Mouse (Mus musculus) limb, embryonic 15.5 days (tissue): ENCODE data around the gene Knstrn. TPM values are rescaled to one million over a fixed set of nuclear protein-coding genes. Genes with fewer than 3 reads are reported as not detected.

Experiments
- ATAC-seq: fragments of 200-750 bp; cut with Nextera tagmentation; 2 replicates; pipeline ENCODE4 v1.8.0; 2017; ENCODE audit warnings: low read depth, moderate TSS enrichment; ENCODE audit not compliant: insufficient number of reproducible peaks, low FRiP score, low TSS enrichment
- H3K27ac ChIP-seq: fragments of 300-500 bp; sonication (generic); 2 replicates; pipeline ENCODE4 v1.5.1; 2015; ENCODE audit warnings: moderate library complexity, mild to moderate bottlenecking, inconsistent platforms
- H3K27me3 ChIP-seq: fragments of 300-500 bp; sonication (generic); 2 replicates; pipeline ENCODE4 v1.6.1; 2015; ENCODE audit warnings: inconsistent platforms
- H3K36me3 ChIP-seq: fragments of 300-500 bp; sonication (generic); 2 replicates; pipeline ENCODE4 v1.6.1; 2015; ENCODE audit warnings: inconsistent platforms
- H3K4me1 ChIP-seq: fragments of 300-500 bp; sonication (generic); 2 replicates; pipeline ENCODE4 v1.6.1; 2015; ENCODE audit warnings: inconsistent platforms
- H3K4me2 ChIP-seq: fragments of 300-500 bp; sonication (generic); 2 replicates; pipeline ENCODE4 v1.6.1; 2015; ENCODE audit warnings: mild to moderate bottlenecking, inconsistent platforms
- H3K4me3 ChIP-seq: fragments of 300-500 bp; sonication (generic); 2 replicates; pipeline ENCODE4 v1.5.1; 2015; ENCODE audit warnings: mild to moderate bottlenecking, inconsistent platforms
- H3K9ac ChIP-seq: fragments of 300-500 bp; sonication (generic); 2 replicates; pipeline ENCODE4 v1.6.1; 2015; ENCODE audit warnings: inconsistent platforms
- H3K9me3 ChIP-seq: fragments of 300-500 bp; sonication (generic); 2 replicates; pipeline ENCODE4 v1.6.1; 2016; ENCODE audit warnings: inconsistent platforms
- WGBS: fragments of 180-500 bp; shearing (Covaris S2); methylation state at CpG from one replicate; pipeline ENCODE4 v1.1.7; 2015; 5-methylcytosine and 5-hydroxymethylcytosine counted together
- polyA plus RNA-seq: library from polyadenylated mRNA; unstranded; fragments of >200 nt; fragmentation: Nextera tagmentation; extraction: Ambion mirVana; gene quantifications from 2 replicates; pipeline ENCODE4 v1.2.1, GENCODE M21; 2015

Gene Knstrn
- polyA plus RNA-seq, 1 experiment from 2014 or later = 75.5 TPM

- WGBS = 3% methylated on average over 7 of the region's 7 CpGs
- peak overlapping the region; percentile 94 for H3K4me2 ChIP-seq
- peak overlapping the region; percentile 50 for H3K4me3 ChIP-seq
Observed at GRCm38 (mm10) chr2:118897392-118897791, 83.6 kb downstream of the Knstrn start.

GRCm38 (mm10) chr2:118897808-118898207 is 84.0 kb downstream of the Knstrn start:
- no peak overlapping the region for H3K4me2 ChIP-seq
- no peak overlapping the region for H3K27ac ChIP-seq
- no peak overlapping the region for H3K9ac ChIP-seq
- H3K36me3 ChIP-seq = no peaks in the 10 kb centered on the region
- H3K4me1 ChIP-seq = peaks cover 46% of the 10 kb centered on the region
- peaks cover 68% of the 10 kb centered on the region for H3K27me3 ChIP-seq
- 0 out of 2 replicates have a peak overlapping the region, but pooled peaks have one; percentile 1 for H3K4me3 ChIP-seq
- ATAC-seq = no peak
- no peaks in the 10 kb centered on the region for H3K9me3 ChIP-seq
- WGBS = 2% methylated on average over 11 of the region's 11 CpGs

More at GRCm38 (mm10) chr2:118897392-118897791, 83.6 kb downstream of the Knstrn start:
- Histone ChIP-seq H3K27me3 (peaks cover 71% of the 10 kb centered on the region), H3K9ac (0 out of 2 replicates have a peak overlapping the region, but pooled peaks have one; percentile 29), H3K4me1 (peaks cover 42% of the 10 kb centered on the region), H3K27ac (no peak overlapping the region), H3K9me3 (no peaks in the 10 kb centered on the region), H3K36me3 (no peaks in the 10 kb centered on the region)
- no peak for ATAC-seq

GRCm38 (mm10) chr2:118898771-118899170 is 85.0 kb downstream of the Knstrn start:
- no peak for ATAC-seq
- WGBS = 10% methylated on average over 4 of the region's 4 CpGs
- H3K27me3 ChIP-seq = peaks cover 69% of the 10 kb centered on the region
- H3K9me3 ChIP-seq = no peaks in the 10 kb centered on the region
- no peak overlapping the region for H3K4me3 ChIP-seq
- H3K27ac ChIP-seq = no peak overlapping the region
- peaks cover 54% of the 10 kb centered on the region for H3K4me1 ChIP-seq
- H3K9ac ChIP-seq = no peak overlapping the region
- H3K4me2 ChIP-seq = no peak overlapping the region
- H3K36me3 ChIP-seq = no peaks in the 10 kb centered on the region

- Histone ChIP-seq H3K4me3 (no peak overlapping the region), H3K9me3 (no peaks in the 10 kb centered on the region), H3K4me1 (peaks cover 57% of the 10 kb centered on the region), H3K36me3 (no peaks in the 10 kb centered on the region), H3K4me2 (no peak overlapping the region), H3K27me3 (peaks cover 74% of the 10 kb centered on the region), H3K27ac (no peak overlapping the region), H3K9ac (no peak overlapping the region)
- 23% methylated on average over 7 of the region's 7 CpGs for WGBS
- ATAC-seq = no peak
Observed at GRCm38 (mm10) chr2:118899306-118899705, 85.5 kb downstream of the Knstrn start.

- H3K27ac ChIP-seq = no peak within 1 kb of the TSS
- no peak for ATAC-seq
- 3% methylated on average over 32 of the region's 32 CpGs for WGBS
- peaks cover 57% of the 10 kb centered on the region for H3K4me1 ChIP-seq
- no peaks in the 10 kb centered on the region for H3K9me3 ChIP-seq
- H3K9ac ChIP-seq = peak within 1 kb of the TSS; percentile 23; the same call in 1 of the 2 replicates
- H3K27me3 ChIP-seq = peaks cover 67% of the 10 kb centered on the region
- no peaks in the 10 kb centered on the region for H3K36me3 ChIP-seq
- peak within 1 kb of the TSS; percentile 98 for H3K4me2 ChIP-seq
- H3K4me3 ChIP-seq = peak within 1 kb of the TSS; percentile 91
Observed at GRCm38 (mm10) chr2:118899981-118900825, 86.4 kb downstream of the Knstrn start, which contains the start of gene Bahd1. TSS of gene Bahd1 (plus strand) at chr2:118900377.

GRCm38 (mm10) chr2:118900826-118901140 is 87.0 kb downstream of the Knstrn start:
- Histone ChIP-seq H3K27ac (no peak overlapping the region), H3K27me3 (peaks cover 61% of the 10 kb centered on the region)
- no peak; the same call in 1 of the 2 replicates for ATAC-seq

GRCm38 (mm10) chr2:118901175-118902031 is 87.6 kb downstream of the Knstrn start:
- peak overlapping the region; percentile 76 for H3K27ac ChIP-seq
- no peaks in the 10 kb centered on the region for H3K36me3 ChIP-seq
- H3K4me1 ChIP-seq = peaks cover 51% of the 10 kb centered on the region
- H3K9ac ChIP-seq = peak overlapping the region; percentile 81
- H3K27me3 ChIP-seq = peaks cover 55% of the 10 kb centered on the region
- no peaks in the 10 kb centered on the region for H3K9me3 ChIP-seq
- H3K4me2 ChIP-seq = peak overlapping the region; percentile 98
- peak overlapping the region; percentile 91 for H3K4me3 ChIP-seq
- ATAC-seq = peak; percentile 93
- under 1% methylated on average over 109 of the region's 120 CpGs for WGBS

More at GRCm38 (mm10) chr2:118900826-118901140, 87.0 kb downstream of the Knstrn start:
- H3K36me3 ChIP-seq = no peaks in the 10 kb centered on the region
- H3K9me3 ChIP-seq = no peaks in the 10 kb centered on the region
- H3K4me2 ChIP-seq = peak overlapping the region; percentile 98
- peaks cover 57% of the 10 kb centered on the region for H3K4me1 ChIP-seq
- WGBS = 0% methylated on average over 11 of the region's 11 CpGs
- peak overlapping the region; percentile 91 for H3K4me3 ChIP-seq
- peak overlapping the region; percentile 23; the same call in 1 of the 2 replicates for H3K9ac ChIP-seq

GRCm38 (mm10) chr2:118902051-118903025 is 88.5 kb downstream of the Knstrn start:
- H3K27ac ChIP-seq = peak overlapping the region; percentile 76
- no peaks in the 10 kb centered on the region for H3K36me3 ChIP-seq
- ATAC-seq = no peak
- under 1% methylated on average over 93 of the region's 106 CpGs for WGBS
- H3K9me3 ChIP-seq = no peaks in the 10 kb centered on the region
- H3K27me3 ChIP-seq = peaks cover 46% of the 10 kb centered on the region
- H3K4me3 ChIP-seq = peak overlapping the region; percentile 91
- peak overlapping the region; percentile 81 for H3K9ac ChIP-seq
- peak overlapping the region; percentile 98 for H3K4me2 ChIP-seq
- H3K4me1 ChIP-seq = peaks cover 42% of the 10 kb centered on the region

GRCm38 (mm10) chr2:118903333-118903741 is 89.5 kb downstream of the Knstrn start:
- no peaks in the 10 kb centered on the region for H3K9me3 ChIP-seq

More at GRCm38 (mm10) chr2:118903333-118903741, 89.5 kb downstream of the Knstrn start:
- Histone ChIP-seq H3K9ac (no peak overlapping the region), H3K27ac (no peak overlapping the region), H3K4me3 (peak overlapping the region; percentile 91), H3K4me2 (peak overlapping the region; percentile 98), H3K36me3 (no peaks in the 10 kb centered on the region), H3K4me1 (peaks cover 32% of the 10 kb centered on the region), H3K27me3 (peaks cover 36% of the 10 kb centered on the region)
- ATAC-seq = no peak
- WGBS = 10% methylated on average over 10 of the region's 10 CpGs
